Mouse (Mus musculus) myocyte (in vitro differentiated cells): ENCODE measurements around the gene 4933427D14Rik. TPM values are rescaled to one million over a fixed set of nuclear protein-coding genes. Genes with fewer than 3 reads are reported as not detected.

Experiments
- H3K27me3 ChIP-seq: one replicate; pipeline ENCODE4 v1.6.1; 2011; ENCODE audit not compliant: control insufficient read depth, insufficient read depth, insufficient read length
- H3K36me3 ChIP-seq: one replicate; pipeline ENCODE4 v1.6.1; 2011; ENCODE audit not compliant: control insufficient read depth, insufficient read depth
- H3K4me2 ChIP-seq: one replicate; pipeline ENCODE4 v1.6.1; 2011; ENCODE audit warnings: low read depth, control low read depth
- H3K4me3 ChIP-seq: one replicate; pipeline ENCODE4 v1.5.1; 2011; ENCODE audit warnings: mild to moderate bottlenecking, control low read depth, moderate library complexity
- H3K79me2 ChIP-seq: one replicate; pipeline ENCODE4 v1.6.1; 2011; ENCODE audit not compliant: control insufficient read depth, insufficient read depth
- H3ac ChIP-seq: one replicate; pipeline ENCODE4 v1.6.1; 2011; ENCODE audit not compliant: control insufficient read depth, insufficient read length
- CEBPB ChIP-seq: IDR thresholded peaks from 2 replicates; pipeline ENCODE4 v1.6.1; 2011; ENCODE audit warnings: mild to moderate bottlenecking, moderate library complexity; ENCODE audit not compliant: poor library complexity, insufficient read depth, severe bottlenecking
- E2F4 ChIP-seq: IDR thresholded peaks from one replicate; pipeline ENCODE4 v1.6.1; 2011; ENCODE audit warnings: mild to moderate bottlenecking, control low read depth, moderate library complexity; ENCODE audit not compliant: insufficient read depth
- MAX ChIP-seq: IDR thresholded peaks from one replicate; pipeline ENCODE4 v1.6.1; 2011; ENCODE audit warnings: low read depth, mild to moderate bottlenecking, control low read depth
- MYOD1 ChIP-seq, 3 experiments: IDR thresholded peaks; one replicate each; pipeline ENCODE4 v1.6.1; 2011; ENCODE audit warnings: control low read depth in 2 of 3, low read depth in 2 of 3, mild to moderate bottlenecking in 2 of 3, moderate library complexity in 1 of 3; ENCODE audit not compliant: insufficient read length in 2 of 3, control insufficient read depth in 1 of 3
- MYOG ChIP-seq, 3 experiments: IDR thresholded peaks; one replicate each; pipeline ENCODE4 v1.6.1; 2011; ENCODE audit warnings: control low read depth in 2 of 3, low read depth in 2 of 3, mild to moderate bottlenecking in 2 of 3; ENCODE audit not compliant: insufficient read length in 2 of 3, control insufficient read depth in 1 of 3, insufficient read depth in 1 of 3
- POLR2A ChIP-seq: IDR thresholded peaks from one replicate; pipeline ENCODE4 v1.6.1; 2011; ENCODE audit warnings: low read depth, mild to moderate bottlenecking, control low read depth, moderate library complexity; ENCODE audit not compliant: insufficient read length
- POLR2AphosphoS2 ChIP-seq: IDR thresholded peaks from one replicate; pipeline ENCODE4 v1.6.1; 2011; ENCODE audit warnings: low read depth, control low read depth; ENCODE audit not compliant: insufficient read length
- REST ChIP-seq: IDR thresholded peaks from one replicate; pipeline ENCODE4 v1.6.1; 2011; ENCODE audit warnings: mild to moderate bottlenecking, control low read depth, moderate library complexity; ENCODE audit not compliant: insufficient read depth, insufficient read length
- SRF ChIP-seq: IDR thresholded peaks from one replicate; pipeline ENCODE4 v1.6.1; 2011; ENCODE audit warnings: low read depth; ENCODE audit not compliant: control insufficient read depth, insufficient read length
- TCF12 ChIP-seq: IDR thresholded peaks from one replicate; pipeline ENCODE4 v1.6.1; 2011; ENCODE audit warnings: mild to moderate bottlenecking, control low read depth; ENCODE audit not compliant: poor library complexity, insufficient read depth, severe bottlenecking
- TCF3 ChIP-seq: IDR thresholded peaks from one replicate; pipeline ENCODE4 v1.6.1; 2011; ENCODE audit warnings: low read depth, control low read depth; ENCODE audit not compliant: insufficient read length
- USF1 ChIP-seq: IDR thresholded peaks from one replicate; pipeline ENCODE4 v1.6.1; 2011; ENCODE audit warnings: low read depth, mild to moderate bottlenecking, control low read depth, moderate library complexity
- polyA plus RNA-seq: library from polyadenylated mRNA; unstranded; fragments of >200 nt; fragmentation: generic; extraction: Trizol; gene quantifications from one replicate; pipeline ENCODE4 v1.2.1, GENCODE M21; 2012; ENCODE audit warnings: missing spikeins

4933427D14Rik gene
- polyA plus RNA-seq, 1 experiment, result 2.8 TPM

DNA sequence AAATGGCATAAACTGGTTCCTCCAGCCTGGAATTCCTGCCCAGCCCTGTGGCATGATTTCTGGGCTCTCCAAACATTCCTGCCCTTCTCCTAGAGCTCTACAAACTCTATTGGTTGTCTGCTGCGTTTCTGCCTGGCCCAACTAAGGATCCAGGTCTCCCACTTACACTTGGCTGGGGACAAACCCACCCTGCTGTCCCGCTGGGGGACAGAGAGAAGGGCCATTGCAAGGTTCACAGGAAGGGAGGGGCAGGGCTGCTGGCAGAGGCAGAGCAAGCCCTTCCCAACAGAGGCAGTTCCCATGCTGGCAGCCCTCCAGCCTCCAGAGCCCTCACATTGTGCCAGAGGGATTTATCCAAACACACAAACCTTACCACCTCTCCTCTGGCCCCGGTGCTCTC lies 75.0 kb downstream of the 4933427D14Rik start:
- Histone ChIP-seq H3K36me3 (no peaks in the 10 kb centered on the region), H3K4me2 (no peak overlapping the region), H3ac (no peak overlapping the region), H3K4me3 (no peak overlapping the region), H3K79me2 (no peaks in the 10 kb centered on the region), H3K27me3 (peaks cover 61% of the 10 kb centered on the region)
- TF ChIP-seq TCF12, result no peak
- no peak for TF ChIP-seq SRF

DNA sequence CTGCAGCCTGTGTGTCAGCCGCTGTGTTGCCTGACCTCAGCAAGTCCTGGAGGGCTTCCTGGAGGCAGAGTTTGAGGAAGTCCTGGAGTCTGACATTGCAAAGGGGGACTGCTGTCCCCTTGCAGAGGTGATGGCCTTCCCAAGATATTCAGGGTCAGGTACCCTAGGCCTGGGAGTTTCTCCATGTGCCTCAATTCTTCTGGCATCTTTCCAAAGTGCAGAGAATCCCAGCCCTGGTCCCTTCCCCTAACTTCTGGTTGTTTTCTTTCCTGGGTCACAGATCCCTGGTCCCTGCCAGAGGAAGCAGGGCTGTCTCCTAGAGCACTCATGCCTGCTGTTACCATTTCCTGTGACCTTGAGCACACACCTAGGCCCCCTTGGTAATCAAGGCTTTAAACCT lies 75.6 kb downstream of the 4933427D14Rik start:
- Histone ChIP-seq H3K27me3 (peaks cover 59% of the 10 kb centered on the region), H3K79me2 (no peaks in the 10 kb centered on the region), H3K4me2 (no peak overlapping the region), H3K4me3 (no peak overlapping the region), H3ac (no peak overlapping the region), H3K36me3 (no peaks in the 10 kb centered on the region)
- TF ChIP-seq MYOG (IDR thresholded peaks at IDR 0.05; ENCODE audit: control insufficient read depth in 1 of 3, insufficient read depth in 1 of 3, insufficient read length in 2 of 3, low read depth in 2 of 3), result no peak
- TF ChIP-seq POLR2AphosphoS2, result no peak
- no peak for TF ChIP-seq E2F4
- no peak for TF ChIP-seq REST
- no peak for TF ChIP-seq MYOD1 (IDR thresholded peaks at IDR 0.05; ENCODE audit: control insufficient read depth in 1 of 3, insufficient read length in 2 of 3, low read depth in 2 of 3)
- TF ChIP-seq SRF, result no peak
- TF ChIP-seq TCF12, result no peak
- TF ChIP-seq USF1, result no peak
- TF ChIP-seq TCF3, result no peak
- no peak for TF ChIP-seq CEBPB
- TF ChIP-seq POLR2A, result no peak
- no peak for TF ChIP-seq MAX

DNA sequence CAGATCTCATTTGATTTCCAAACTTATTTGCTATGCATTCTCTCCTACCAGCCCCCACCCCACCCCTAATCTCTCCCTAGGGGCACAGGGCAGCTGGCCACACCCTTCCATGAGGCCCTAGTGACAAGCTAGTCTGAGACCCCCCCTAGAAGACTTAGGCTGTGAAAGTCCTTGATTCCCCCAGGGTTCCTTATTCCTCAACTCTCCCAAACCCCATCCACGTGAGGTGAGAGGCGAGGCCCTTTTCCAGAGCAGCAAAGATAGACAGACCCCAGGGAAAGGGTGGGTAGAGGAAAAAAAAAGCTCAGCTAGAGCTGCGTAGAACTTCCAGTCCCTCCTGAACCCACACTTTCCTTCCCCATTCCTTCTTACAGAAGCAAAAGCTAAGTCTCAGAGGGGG lies 76.4 kb downstream of the 4933427D14Rik start:
- no peak for TF ChIP-seq REST
- TF ChIP-seq TCF3, result no peak
- no peak for TF ChIP-seq POLR2AphosphoS2
- no peak for TF ChIP-seq E2F4
- no peak for TF ChIP-seq SRF
- TF ChIP-seq TCF12, result no peak
- TF ChIP-seq MYOD1 (IDR thresholded peaks at IDR 0.05; ENCODE audit: control insufficient read depth in 1 of 3, insufficient read length in 2 of 3, low read depth in 2 of 3), result no peak
- no peak for TF ChIP-seq MYOG (IDR thresholded peaks at IDR 0.05; ENCODE audit: control insufficient read depth in 1 of 3, insufficient read depth in 1 of 3, insufficient read length in 2 of 3, low read depth in 2 of 3)
- Histone ChIP-seq H3K4me3 (no peak overlapping the region), H3K27me3 (peaks cover 55% of the 10 kb centered on the region), H3K4me2 (no peak overlapping the region), H3K79me2 (no peaks in the 10 kb centered on the region), H3K36me3 (no peaks in the 10 kb centered on the region), H3ac (no peak overlapping the region)

DNA sequence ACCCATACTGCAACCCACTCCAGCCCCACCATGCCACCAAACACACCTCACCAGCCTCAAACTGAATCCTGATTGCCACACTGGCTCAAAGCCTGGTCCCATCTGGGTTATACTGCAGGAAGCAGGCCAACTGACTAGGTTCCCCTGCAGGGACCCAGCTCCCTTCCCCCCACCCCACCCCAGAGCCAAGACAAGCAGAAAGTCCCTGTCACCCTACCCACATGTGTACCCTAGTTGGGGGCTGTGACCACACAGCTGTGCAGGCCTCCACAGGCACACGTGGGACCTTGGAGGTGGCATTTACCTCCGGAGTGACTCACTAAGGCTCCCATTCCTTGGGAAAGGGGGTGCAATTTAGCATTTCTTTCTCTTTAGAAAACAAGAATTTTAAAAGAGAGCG lies 76.8 kb downstream of the 4933427D14Rik start:
- TF ChIP-seq CEBPB (no peak), USF1 (no peak)
- no peak overlapping the region for H3ac ChIP-seq
- no peaks in the 10 kb centered on the region for H3K36me3 ChIP-seq
- no peaks in the 10 kb centered on the region for H3K79me2 ChIP-seq
- H3K27me3 ChIP-seq, result peaks cover 51% of the 10 kb centered on the region
- no peak overlapping the region for H3K4me2 ChIP-seq
- H3K4me3 ChIP-seq, result no peak overlapping the region

DNA sequence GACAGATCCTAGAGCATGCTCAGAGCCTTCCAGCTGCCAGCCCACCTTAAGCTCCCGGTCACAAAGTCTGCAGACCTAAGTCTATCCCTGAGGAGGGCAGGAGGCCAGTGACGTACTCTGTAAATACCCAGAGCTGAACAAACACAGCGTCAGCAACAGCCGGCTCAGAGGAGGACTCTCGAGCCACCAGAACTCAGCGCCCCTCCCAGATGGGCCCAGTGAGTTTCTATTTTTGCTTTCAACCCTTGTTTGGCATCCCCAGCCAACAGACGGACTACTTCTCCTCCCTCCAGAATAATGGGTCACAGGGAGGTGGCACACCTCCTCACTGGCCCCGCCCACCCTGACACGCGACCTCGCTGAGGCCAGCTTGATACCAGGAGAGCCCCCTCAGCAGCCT lies 77.2 kb downstream of the 4933427D14Rik start:
- H3ac ChIP-seq, result no peak overlapping the region
- H3K36me3 ChIP-seq, result no peaks in the 10 kb centered on the region
- TF ChIP-seq SRF, result no peak
- no peak for TF ChIP-seq MAX
- TF ChIP-seq MYOD1 (IDR thresholded peaks at IDR 0.05; ENCODE audit: control insufficient read depth in 1 of 3, insufficient read length in 2 of 3, low read depth in 2 of 3), result no peak
- TF ChIP-seq POLR2AphosphoS2, result no peak
- no peak for TF ChIP-seq E2F4
- no peak for TF ChIP-seq MYOG (IDR thresholded peaks at IDR 0.05; ENCODE audit: control insufficient read depth in 1 of 3, insufficient read depth in 1 of 3, insufficient read length in 2 of 3, low read depth in 2 of 3)
- TF ChIP-seq TCF3, result no peak
- no peak for TF ChIP-seq REST
- TF ChIP-seq CEBPB, result no peak
- TF ChIP-seq TCF12, result no peak
- TF ChIP-seq POLR2A, result no peak
- TF ChIP-seq USF1, result no peak
- H3K27me3 ChIP-seq, result peaks cover 51% of the 10 kb centered on the region
- H3K79me2 ChIP-seq, result no peaks in the 10 kb centered on the region
- H3K4me3 ChIP-seq, result no peak overlapping the region
- peak overlapping the region; percentile 21 for H3K4me2 ChIP-seq
